ENCODE assay signal across 8 mouse cellular contexts in genomic region chr13:34130226-34130731, GRCm38 (mm10). TPM values are rescaled to one million over a fixed set of nuclear protein-coding genes. Genes with fewer than 3 reads are reported as not detected.
DNase-seq lines count a peak whose midpoint lies in the region; ATAC-seq lines count a peak whose summit lies in the region.

Gene Tubb2b (minus strand): TSS chr13:34130466.

- peak within 1 kb of the TSS; percentile 89 for H3K27ac ChIP-seq in heart, embryonic 10.5 days
- H3K27ac ChIP-seq in kidney, embryonic 16.5 days (ENCODE audit: low read length), result peak within 1 kb of the TSS; percentile 64
- H3K27ac ChIP-seq in liver, embryonic 11.5 days (ENCODE audit: low read depth, low read length), result no peak within 1 kb of the TSS

- DNase-seq in urinary bladder, adult 2 months (ENCODE audit: low spot score), result no peak
- no peak for DNase-seq in urinary bladder, postnatal 10 days (ENCODE audit: low spot score)
- peak; percentile 98 for DNase-seq in embryo, embryonic 11 days
- DNase-seq in heart, embryonic 10.5 days (ENCODE audit: low spot score), result peak; percentile 96
- DNase-seq in liver, embryonic 11.5 days (ENCODE audit: low spot score), result peak; percentile 77
- peak; percentile 63 for DNase-seq in naive thymus-derived CD4-positive, alpha-beta T cell, adult 2 months (ENCODE audit: low read depth)
- peak; percentile 59 to 68 for DNase-seq in thymus, postnatal 10 days (ENCODE audit: low spot score in 2 of 2)

- 1% methylated on average over 26 of the region's 26 CpGs for WGBS in heart, embryonic 10.5 days
- under 1% methylated on average over 26 of the region's 26 CpGs for WGBS in kidney, embryonic 16.5 days
- under 1% methylated on average over 26 of the region's 26 CpGs for WGBS in liver, embryonic 11.5 days

- H3K27me3 ChIP-seq in heart, embryonic 10.5 days (ENCODE audit: insufficient read depth, poor library complexity, severe bottlenecking), result peaks cover 9% of the 10 kb centered on the region; the same call in 1 of the 2 replicates
- peaks cover 15% of the 10 kb centered on the region for H3K27me3 ChIP-seq in kidney, embryonic 16.5 days (ENCODE audit: insufficient read depth, low read length)
- peaks cover 51% of the 10 kb centered on the region for H3K27me3 ChIP-seq in liver, embryonic 11.5 days (replicated peaks; ENCODE audit: control insufficient read depth, insufficient read depth, low read length)

- peaks cover 40% of the 10 kb centered on the region for H3K4me1 ChIP-seq in heart, embryonic 10.5 days
- H3K4me1 ChIP-seq in kidney, embryonic 16.5 days (ENCODE audit: insufficient read depth, low read length), result peaks cover 43% of the 10 kb centered on the region
- H3K4me1 ChIP-seq in liver, embryonic 11.5 days (replicated peaks; ENCODE audit: control insufficient read depth, insufficient read depth, low read length), result peaks cover 18% of the 10 kb centered on the region

- peak within 1 kb of the TSS; percentile 78 for H3K9ac ChIP-seq in kidney, embryonic 16.5 days (replicated peaks; ENCODE audit: low read length)
- peak within 1 kb of the TSS; percentile 41; the same call in 1 of the 2 replicates for H3K9ac ChIP-seq in liver, embryonic 11.5 days (ENCODE audit: low read depth, low read length)

- ATAC-seq in kidney, embryonic 16.5 days (ENCODE audit: low FRiP score, low TSS enrichment), result peak; percentile 93
- peak; percentile 71 for ATAC-seq in liver, embryonic 11.5 days (replicated peaks; ENCODE audit: low FRiP score)

- peak within 1 kb of the TSS; percentile 80 for H3K4me3 ChIP-seq in heart, embryonic 10.5 days
- peak within 1 kb of the TSS; percentile 76 for H3K4me3 ChIP-seq in kidney, embryonic 16.5 days (ENCODE audit: low read length)
- peak within 1 kb of the TSS; percentile 66 for H3K4me3 ChIP-seq in liver, embryonic 11.5 days (ENCODE audit: low read depth, low read length)

- H3K4me2 ChIP-seq in kidney, embryonic 16.5 days (replicated peaks; ENCODE audit: low read depth, low read length), result peak within 1 kb of the TSS; percentile 92
- peak within 1 kb of the TSS; percentile 91 for H3K4me2 ChIP-seq in liver, embryonic 11.5 days

- peaks cover 8% of the 10 kb centered on the region; the same call in 1 of the 2 replicates for H3K36me3 ChIP-seq in heart, embryonic 10.5 days
- H3K36me3 ChIP-seq in kidney, embryonic 16.5 days (ENCODE audit: insufficient read depth, low read length), result no peaks in the 10 kb centered on the region
- no peaks in the 10 kb centered on the region for H3K36me3 ChIP-seq in liver, embryonic 11.5 days (ENCODE audit: control insufficient read depth, insufficient read depth, low read length)

- H3K9me3 ChIP-seq in heart, embryonic 10.5 days, result no peaks in the 10 kb centered on the region
- H3K9me3 ChIP-seq in kidney, embryonic 16.5 days (ENCODE audit: low read length), result no peaks in the 10 kb centered on the region
- H3K9me3 ChIP-seq in liver, embryonic 11.5 days (ENCODE audit: control insufficient read depth, low read length), result no peaks in the 10 kb centered on the region

RNA-seq across cellular contexts. Expression of gene Tubb2b, which starts in this region (rescaled TPM):
- polyA plus RNA-seq in urinary bladder, adult 2 months (2012; rRNA removed), result 8.7 and 13.3 TPM in 2 replicates
- 18.8 and 30.7 TPM in 2 replicates for polyA plus RNA-seq in heart, embryonic 10.5 days (2016; fragmentation: Nextera tagmentation; extraction: Ambion mirVana)
- 39.7 and 40.4 TPM in 2 replicates for polyA plus RNA-seq in kidney, embryonic 16.5 days (2015; fragmentation: Nextera tagmentation; extraction: Ambion mirVana)
- 7.6 and 7.7 TPM in 2 replicates for polyA plus RNA-seq in liver, embryonic 11.5 days (2014; fragmentation: Nextera tagmentation; extraction: Ambion mirVana)

Comparison
In these comparisons a context has a peak if more than half of its experiments do, and no peak if none do; other contexts are left out.
1. DNase-seq: peak in embryo, embryonic 11 days (single experiment), heart, embryonic 10.5 days (single experiment), liver, embryonic 11.5 days (single experiment), naive thymus-derived CD4-positive, alpha-beta T cell, adult 2 months (single experiment) and thymus, postnatal 10 days (2 of 2); none in urinary bladder, adult 2 months (single experiment) and urinary bladder, postnatal 10 days (single experiment).
2. Peak in every context shown above with its lines, with median percentiles within 50 percentile points of each other: H3K4me3 ChIP-seq.